Comparison of ENCODE assay signal across 8 mouse cellular contexts in the genomic region with DNA sequence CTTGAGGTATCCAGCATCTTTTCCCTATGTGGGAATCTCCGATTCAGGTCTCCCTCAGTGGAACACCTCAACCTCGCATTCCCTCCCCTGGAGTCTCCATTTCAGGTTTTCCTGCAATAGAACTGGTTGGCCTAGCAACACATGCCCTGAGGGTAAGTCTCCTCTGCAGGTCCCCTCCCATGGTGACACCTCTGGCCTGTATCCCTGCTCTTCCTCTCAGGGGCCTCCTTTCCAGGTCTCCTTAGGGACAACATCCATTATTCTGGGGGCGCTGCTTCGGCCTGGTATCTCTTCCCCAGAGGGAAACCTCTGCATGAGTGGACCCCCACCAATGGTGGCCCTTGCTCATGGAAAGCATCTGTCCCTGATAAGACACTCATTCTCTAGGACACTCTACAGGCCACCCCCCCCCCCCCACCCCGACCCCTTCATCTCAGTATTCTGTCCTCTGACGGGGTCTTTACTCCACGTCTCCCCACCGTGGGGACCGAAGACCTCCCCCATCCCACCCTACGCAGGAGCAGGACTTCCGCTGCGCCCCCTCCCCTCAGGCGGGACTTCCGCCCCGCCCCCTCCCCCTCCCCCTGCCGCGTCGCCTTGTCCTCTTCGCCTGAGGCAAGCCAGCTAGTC. TPM values are rescaled to one million over a fixed set of nuclear protein-coding genes. Genes with fewer than 3 reads are reported as not detected.
DNase-seq lines count a peak whose midpoint lies in the region; ATAC-seq and TF ChIP-seq lines count a peak whose summit lies in the region.

TSS of gene Atxn10 (plus strand) at position 575 of the 630 bp plus-strand sequence.

- no peak for DNase-seq in kidney, postnatal 14 days
- DNase-seq in ES-E14 (ENCODE audit: low read depth, low spot score) = peak; percentile 73
- no peak for DNase-seq in heart, adult 8-10 months (ENCODE audit: low spot score)
- DNase-seq in layer of hippocampus, postnatal 10 days (ENCODE audit: low spot score in 2 of 2) = peak in 1 of 2 experiments; percentile 31
- no peak for DNase-seq in right cerebral cortex, postnatal 36 days (ENCODE audit: low spot score in 2 of 2)

- H3K27me3 ChIP-seq in kidney, embryonic 14.5 days (ENCODE audit: control insufficient read depth, insufficient read depth, low read length) = no peaks in the 10 kb centered on the region
- no peaks in the 10 kb centered on the region for H3K27me3 ChIP-seq in midbrain, embryonic 13.5 days

- peak within 1 kb of the TSS; percentile 65 for H3K4me3 ChIP-seq in kidney, embryonic 14.5 days (ENCODE audit: low read length)
- H3K4me3 ChIP-seq in ES-E14 (ENCODE audit: insufficient read depth in 1 of 2, low read depth in 1 of 2, low read length in 2 of 2, poor library complexity in 1 of 2, severe bottlenecking in 1 of 2) = peak within 1 kb of the TSS; percentile 81 to 92
- peak within 1 kb of the TSS; percentile 72 for H3K4me3 ChIP-seq in cortical plate, adult 2 months (ENCODE audit: insufficient read depth, low read length)
- H3K4me3 ChIP-seq in midbrain, embryonic 13.5 days (replicated peaks) = peak within 1 kb of the TSS; percentile 96

- peak within 1 kb of the TSS; percentile 71 for H3K4me2 ChIP-seq in kidney, embryonic 14.5 days (replicated peaks; ENCODE audit: low read depth, low read length)
- peak within 1 kb of the TSS; percentile 79 for H3K4me2 ChIP-seq in midbrain, embryonic 13.5 days (replicated peaks)

- H3K36me3 ChIP-seq in kidney, embryonic 14.5 days (ENCODE audit: control insufficient read depth, insufficient read depth, low read length) = no peaks in the 10 kb centered on the region
- no peaks in the 10 kb centered on the region for H3K36me3 ChIP-seq in ES-E14 (ENCODE audit: control insufficient read depth, insufficient read depth, low read length, poor library complexity, severe bottlenecking)
- H3K36me3 ChIP-seq in midbrain, embryonic 13.5 days = no peaks in the 10 kb centered on the region

- peak within 1 kb of the TSS; percentile 87 for H3K27ac ChIP-seq in kidney, embryonic 14.5 days (ENCODE audit: low read depth, low read length)
- H3K27ac ChIP-seq in ES-E14 (ENCODE audit: insufficient read depth, low read depth, low read length, poor library complexity, severe bottlenecking) = peak within 1 kb of the TSS; percentile 86
- peak within 1 kb of the TSS; percentile 90 for H3K27ac ChIP-seq in cortical plate, adult 2 months (ENCODE audit: insufficient read depth, low read length)
- peak within 1 kb of the TSS; percentile 96 for H3K27ac ChIP-seq in midbrain, embryonic 13.5 days

- in situ Hi-C loops in ES-E14 (cut with MboI; ENCODE audit: low sequenced_read_pairs in 2 of 2, unreplicated experiment in 2 of 2) = no loop called here

- ATAC-seq in kidney, embryonic 14.5 days (ENCODE audit: low FRiP score, low TSS enrichment) = no peak; the same call in 1 of the 2 replicates
- ATAC-seq in midbrain, embryonic 13.5 days = no peak; the same call in 1 of the 2 replicates

- H3K9ac ChIP-seq in kidney, embryonic 14.5 days (ENCODE audit: low read depth, low read length) = peak within 1 kb of the TSS; percentile 86
- H3K9ac ChIP-seq in ES-E14 (ENCODE audit: insufficient read depth, low read depth, low read length, poor library complexity, severe bottlenecking) = peak within 1 kb of the TSS; percentile 96
- H3K9ac ChIP-seq in midbrain, embryonic 13.5 days (replicated peaks) = peak within 1 kb of the TSS; percentile 96

- TF ChIP-seq POLR2A in cortical plate, adult 2 months (IDR thresholded peaks at IDR 0.05; ENCODE audit: extremely low read depth, insufficient read depth, low read length) = no peak

- WGBS in kidney, embryonic 14.5 days = 9% methylated on average over 18 of the region's 19 CpGs
- 11% methylated on average over 11 of the region's 19 CpGs for WGBS in midbrain, embryonic 13.5 days

- H3K4me1 ChIP-seq in kidney, embryonic 14.5 days (ENCODE audit: control insufficient read depth, insufficient read depth, low read length) = peaks cover 6% of the 10 kb centered on the region; the same call in 1 of the 2 replicates
- H3K4me1 ChIP-seq in ES-E14 (ENCODE audit: control insufficient read depth in 2 of 2, insufficient read depth in 2 of 2, low read length in 2 of 2, poor library complexity in 1 of 2) = peaks cover 3 to 25% of the 10 kb centered on the region in 2 experiments; a peak in 3 of 4 replicates
- H3K4me1 ChIP-seq in cortical plate, adult 2 months (ENCODE audit: control insufficient read depth, insufficient read depth, low read length) = peaks cover 5% of the 10 kb centered on the region
- H3K4me1 ChIP-seq in midbrain, embryonic 13.5 days (replicated peaks) = peaks cover 31% of the 10 kb centered on the region

- H3K9me3 ChIP-seq in kidney, embryonic 14.5 days (ENCODE audit: control insufficient read depth, low read length) = no peaks in the 10 kb centered on the region
- H3K9me3 ChIP-seq in ES-E14 (ENCODE audit: control insufficient read depth, insufficient read depth, low read depth, low read length) = no peaks in the 10 kb centered on the region
- H3K9me3 ChIP-seq in midbrain, embryonic 13.5 days = no peaks in the 10 kb centered on the region

- no peak for TF ChIP-seq CTCF in cortical plate, adult 2 months (IDR thresholded peaks at IDR 0.05; ENCODE audit: extremely low read depth, insufficient read depth, low read length)

TF ChIP-seq in ES-E14, 5 proteins besides CTCF, POLR2A, EP300 and RAD21:
- no peak for TF ChIP-seq MAFK (IDR thresholded peaks at IDR 0.05; ENCODE audit: insufficient read depth, low read depth, low read length)
- no peak for TF ChIP-seq ZNF384 (IDR thresholded peaks at IDR 0.05; ENCODE audit: low read depth, low read length)
- no peak for TF ChIP-seq ZC3H11A (IDR thresholded peaks at IDR 0.05; ENCODE audit: borderline replicate concordance, low read depth, low read length)
- no peak for TF ChIP-seq HCFC1 (IDR thresholded peaks at IDR 0.05; ENCODE audit: borderline replicate concordance, insufficient read depth, low read length)
- no peak for TF ChIP-seq CHD2 (IDR thresholded peaks at IDR 0.05; ENCODE audit: low read depth, low read length)

RNA-seq across cellular contexts. Expression of gene Atxn10, which starts in this region (rescaled TPM):
- polyA plus RNA-seq in kidney, embryonic 14.5 days (2014; fragmentation: Nextera tagmentation; extraction: Ambion mirVana) = 249 and 297 TPM in 2 replicates
- 108 and 195 TPM in 2 replicates for total RNA-seq in ES-E14 (2012; rRNA removed)
- 221 and 234 TPM in 2 replicates for polyA plus RNA-seq in cortical plate, adult 2 months (2012; rRNA removed)
- total RNA-seq in heart, adult 8-10 months (2022) = 10 to 100 TPM; 76.3 to 81.5 (median 77.6) TPM
- total RNA-seq in layer of hippocampus, postnatal 10 days (2021) = 100 to 1,000 TPM; 363 to 369 TPM
- 513 and 524 TPM in 2 replicates for polyA plus RNA-seq in midbrain, embryonic 13.5 days (2015; fragmentation: Nextera tagmentation; extraction: Ambion mirVana)
